Mouse (Mus musculus) urinary bladder, postnatal 14 days (tissue): ENCODE measurements around the gene Cts7.

Experiments
- DNase-seq: peaks from one replicate; pipeline ENCODE4 v3.0.0; 2021; ENCODE audit warnings: low spot score

Gene Cts7

DNA sequence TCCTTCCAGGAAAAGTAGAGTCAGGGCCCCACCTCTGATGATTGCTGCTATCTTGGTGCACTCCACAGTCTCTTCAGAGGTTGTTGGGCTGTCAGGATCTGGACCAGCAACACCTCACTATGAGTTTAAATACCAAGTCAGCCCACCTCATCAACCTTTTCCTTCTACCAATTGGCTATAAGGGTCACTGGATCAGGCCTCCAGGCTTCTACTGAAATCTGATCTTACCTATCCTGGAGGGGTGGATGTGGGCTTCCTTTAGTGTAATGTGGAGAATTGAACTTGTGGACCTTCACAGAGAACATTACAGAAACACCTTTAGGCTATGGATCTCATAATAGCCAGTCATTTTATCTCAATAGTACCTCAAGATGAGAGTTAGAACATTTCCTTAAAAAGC is at the start of gene Cts7:
TSS of gene Cts7 (minus strand) at position 101 of the 400 bp plus-strand sequence.
- DNase-seq, result no peak
